Mouse (Mus musculus): ENCODE results near the gene Usp37. TPM values are rescaled to one million over a fixed set of nuclear protein-coding genes. Genes with fewer than 3 reads are reported as not detected.

Usp37 gene
- total and polyA plus RNA-seq, 2 experiments from 2014 or later, result 8.3 to 9.0 TPM

- 77% methylated on average over 13 of the region's 13 CpGs for WGBS
- Histone ChIP-seq H3K9me3 (replicated peaks; ENCODE audit: control insufficient read depth, low read length) (no peaks in the 10 kb centered on the region), H3K4me3 (ENCODE audit: low read depth, low read length) (no peak overlapping the region), H3K4me1 (ENCODE audit: control insufficient read depth, insufficient read depth) (peaks cover 11% of the 10 kb centered on the region), H3K9ac (replicated peaks; ENCODE audit: low read depth, low read length) (no peak overlapping the region), H3K27ac (ENCODE audit: low read depth) (no peak overlapping the region), H3K27me3 (ENCODE audit: control insufficient read depth, insufficient read depth, low read length) (no peaks in the 10 kb centered on the region), H3K36me3 (replicated peaks; ENCODE audit: control insufficient read depth, insufficient read depth, low read length) (peaks cover 21% of the 10 kb centered on the region), H3K4me2 (ENCODE audit: low read depth, low read length) (no peak overlapping the region)
- DNase-seq (ENCODE audit: low spot score) (no peak), ATAC-seq (ENCODE audit: insufficient read depth, low read depth) (no peak)
- TF ChIP-seq EP300 (IDR thresholded peaks at IDR 0.05; ENCODE audit: low read depth) (no peak), CTCF (IDR thresholded peaks at IDR 0.05; ENCODE audit: low read depth) (no peak)
Measured at GRCm38 (mm10) chr1:74395290-74395689, 148.8 kb downstream of the Usp37 start.

DNA sequence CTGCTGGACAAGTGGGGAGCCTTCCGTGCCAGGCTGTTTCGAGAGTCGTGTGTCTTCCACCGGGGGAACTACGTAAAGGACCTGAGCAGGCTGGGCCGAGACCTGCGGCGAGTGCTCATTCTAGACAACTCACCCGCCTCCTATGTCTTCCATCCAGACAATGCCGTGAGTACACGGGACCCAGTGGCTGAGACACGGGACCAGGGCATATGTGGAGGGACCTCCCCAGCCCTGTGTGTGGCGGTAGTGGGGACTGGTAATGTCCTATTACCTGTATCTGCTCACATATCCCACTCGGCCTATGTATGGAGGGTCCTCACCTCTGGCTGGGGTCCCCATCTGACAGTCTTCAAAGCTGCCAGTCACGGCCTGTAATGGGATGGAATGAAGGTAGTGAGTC is 149.2 kb downstream of the Usp37 start:
- Histone ChIP-seq H3K27me3 (ENCODE audit: control insufficient read depth, insufficient read depth, low read length) (no peaks in the 10 kb centered on the region), H3K27ac (ENCODE audit: low read depth) (no peak overlapping the region), H3K4me1 (ENCODE audit: control insufficient read depth, insufficient read depth) (peaks cover 14% of the 10 kb centered on the region), H3K9ac (replicated peaks; ENCODE audit: low read depth, low read length) (no peak overlapping the region), H3K9me3 (replicated peaks; ENCODE audit: control insufficient read depth, low read length) (no peaks in the 10 kb centered on the region), H3K36me3 (replicated peaks; ENCODE audit: control insufficient read depth, insufficient read depth, low read length) (peaks cover 21% of the 10 kb centered on the region), H3K4me3 (ENCODE audit: low read depth, low read length) (no peak overlapping the region), H3K4me2 (ENCODE audit: low read depth, low read length) (no peak overlapping the region)
- DNase-seq (ENCODE audit: low spot score) (no peak), ATAC-seq (ENCODE audit: insufficient read depth, low read depth) (no peak)
- TF ChIP-seq EP300 (IDR thresholded peaks at IDR 0.05; ENCODE audit: low read depth), result no peak
- TF ChIP-seq CTCF (IDR thresholded peaks at IDR 0.05; ENCODE audit: low read depth), result no peak
- 83% methylated on average over 15 of the region's 15 CpGs for WGBS

- Histone ChIP-seq H3K9ac (replicated peaks; ENCODE audit: low read depth, low read length) (no peak overlapping the region), H3K27ac (ENCODE audit: low read depth) (no peak overlapping the region), H3K27me3 (ENCODE audit: control insufficient read depth, insufficient read depth, low read length) (no peaks in the 10 kb centered on the region), H3K36me3 (replicated peaks; ENCODE audit: control insufficient read depth, insufficient read depth, low read length) (peaks cover 21% of the 10 kb centered on the region), H3K4me3 (ENCODE audit: low read depth, low read length) (no peak overlapping the region), H3K9me3 (replicated peaks; ENCODE audit: control insufficient read depth, low read length) (no peaks in the 10 kb centered on the region), H3K4me1 (ENCODE audit: control insufficient read depth, insufficient read depth) (peaks cover 20% of the 10 kb centered on the region), H3K4me2 (ENCODE audit: low read depth, low read length) (no peak overlapping the region)
- no peak for TF ChIP-seq CTCF (IDR thresholded peaks at IDR 0.05; ENCODE audit: low read depth)
- TF ChIP-seq EP300 (IDR thresholded peaks at IDR 0.05; ENCODE audit: low read depth), result no peak
- ATAC-seq (ENCODE audit: insufficient read depth, low read depth) (no peak), DNase-seq (ENCODE audit: low spot score) (no peak)
- 79% methylated on average over 9 of the region's 9 CpGs for WGBS
Measured at GRCm38 (mm10) chr1:74394311-74394710, 149.8 kb downstream of the Usp37 start.

DNA sequence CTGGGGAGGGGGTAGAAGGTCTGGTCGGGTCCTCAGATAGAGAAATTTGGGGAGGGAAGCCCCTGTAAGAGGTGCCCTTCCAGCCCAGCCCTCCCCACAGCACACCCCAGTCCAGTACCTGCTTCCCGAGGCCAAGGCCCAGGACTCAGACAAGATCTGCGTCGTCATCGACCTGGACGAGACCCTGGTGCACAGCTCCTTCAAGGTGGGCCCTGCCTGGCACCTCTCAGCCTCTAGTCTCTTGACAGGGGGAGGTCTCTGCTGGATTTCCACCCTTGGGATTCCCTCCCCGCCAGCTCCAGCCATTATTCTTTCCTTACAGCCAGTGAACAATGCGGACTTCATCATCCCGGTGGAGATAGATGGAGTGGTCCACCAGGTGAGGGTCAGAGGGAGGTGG is 150.4 kb downstream of the Usp37 start:
- no peak overlapping the region for H3K27ac ChIP-seq (ENCODE audit: low read depth)
- H3K9ac ChIP-seq (replicated peaks; ENCODE audit: low read depth, low read length), result no peak overlapping the region

GRCm38 (mm10) chr1:74393010-74393409 is 151.1 kb downstream of the Usp37 start:
- Histone ChIP-seq H3K9ac (replicated peaks; ENCODE audit: low read depth, low read length) (peak overlapping the region; percentile 97), H3K4me3 (ENCODE audit: low read depth, low read length) (peak overlapping the region; percentile 76), H3K4me1 (ENCODE audit: control insufficient read depth, insufficient read depth) (peaks cover 20% of the 10 kb centered on the region), H3K27ac (ENCODE audit: low read depth) (no peak overlapping the region), H3K36me3 (replicated peaks; ENCODE audit: control insufficient read depth, insufficient read depth, low read length) (peaks cover 21% of the 10 kb centered on the region), H3K4me2 (ENCODE audit: low read depth, low read length) (peak overlapping the region; percentile 94), H3K27me3 (ENCODE audit: control insufficient read depth, insufficient read depth, low read length) (no peaks in the 10 kb centered on the region), H3K9me3 (replicated peaks; ENCODE audit: control insufficient read depth, low read length) (no peaks in the 10 kb centered on the region)
- 39% methylated on average over 6 of the region's 7 CpGs for WGBS
- ATAC-seq (ENCODE audit: insufficient read depth, low read depth) (no peak), DNase-seq (ENCODE audit: low spot score) (no peak)
- no peak for TF ChIP-seq CTCF (IDR thresholded peaks at IDR 0.05; ENCODE audit: low read depth)
- no peak for TF ChIP-seq EP300 (IDR thresholded peaks at IDR 0.05; ENCODE audit: low read depth)

More for the DNA sequence above, 150.4 kb downstream of the Usp37 start:
- no peak overlapping the region for H3K4me3 ChIP-seq (ENCODE audit: low read depth, low read length)
- H3K4me2 ChIP-seq (ENCODE audit: low read depth, low read length), result no peak overlapping the region
- H3K27me3 ChIP-seq (ENCODE audit: control insufficient read depth, insufficient read depth, low read length), result no peaks in the 10 kb centered on the region
- no peaks in the 10 kb centered on the region for H3K9me3 ChIP-seq (replicated peaks; ENCODE audit: control insufficient read depth, low read length)
- TF ChIP-seq EP300 (IDR thresholded peaks at IDR 0.05; ENCODE audit: low read depth) (no peak), CTCF (IDR thresholded peaks at IDR 0.05; ENCODE audit: low read depth) (no peak)
- DNase-seq (ENCODE audit: low spot score), result no peak
- peaks cover 21% of the 10 kb centered on the region for H3K36me3 ChIP-seq (replicated peaks; ENCODE audit: control insufficient read depth, insufficient read depth, low read length)
- no peak for ATAC-seq (ENCODE audit: insufficient read depth, low read depth)
- peaks cover 20% of the 10 kb centered on the region for H3K4me1 ChIP-seq (ENCODE audit: control insufficient read depth, insufficient read depth)
- 80% methylated on average over 9 of the region's 9 CpGs for WGBS

- DNase-seq (ENCODE audit: low spot score) (no peak), ATAC-seq (ENCODE audit: insufficient read depth, low read depth) (no peak)
- no peaks in the 10 kb centered on the region for H3K9me3 ChIP-seq (replicated peaks; ENCODE audit: control insufficient read depth, low read length)
- H3K4me3 ChIP-seq (ENCODE audit: low read depth, low read length), result peak overlapping the region; percentile 76
- no peaks in the 10 kb centered on the region for H3K27me3 ChIP-seq (ENCODE audit: control insufficient read depth, insufficient read depth, low read length)
- TF ChIP-seq EP300 (IDR thresholded peaks at IDR 0.05; ENCODE audit: low read depth), result 0 out of 2 replicates have a peak, but pooled peaks have one; percentile 15
- no peak for TF ChIP-seq CTCF (IDR thresholded peaks at IDR 0.05; ENCODE audit: low read depth)
- peak overlapping the region; percentile 97 for H3K9ac ChIP-seq (replicated peaks; ENCODE audit: low read depth, low read length)
- peak overlapping the region; percentile 94 for H3K4me2 ChIP-seq (ENCODE audit: low read depth, low read length)
- H3K4me1 ChIP-seq (ENCODE audit: control insufficient read depth, insufficient read depth), result peaks cover 20% of the 10 kb centered on the region
- H3K27ac ChIP-seq (ENCODE audit: low read depth), result peak overlapping the region; percentile 98
- WGBS, result 2% methylated on average over 16 of the region's 16 CpGs
- peaks cover 21% of the 10 kb centered on the region for H3K36me3 ChIP-seq (replicated peaks; ENCODE audit: control insufficient read depth, insufficient read depth, low read length)
Measured at GRCm38 (mm10) chr1:74392446-74392994, 151.6 kb downstream of the Usp37 start.
